Mouse (Mus musculus) G1E-ER4 (cell line): ENCODE data around the gene Tigd3. TPM values are rescaled to one million over a fixed set of nuclear protein-coding genes. Genes with fewer than 3 reads are reported as not detected.

ENCODE experiments used
- GATA1 ChIP-seq: IDR thresholded peaks from one replicate; pipeline ENCODE4 v1.8.0; 2012; ENCODE audit warnings: low read length, inconsistent platforms
- polyA plus RNA-seq: library from polyadenylated mRNA; stranded (reverse); fragments of >175 nt; gene quantifications from 2 replicates; pipeline ENCODE4 v1.2.3, GENCODE M21; 2012

Tigd3 gene
- 0.73 and 1.3 TPM in 2 replicates for polyA plus RNA-seq

- TF ChIP-seq GATA1: no peak
Observed at GRCm38 (mm10) chr19:5894002-5894678, at the start of gene Tigd3. Tigd3 (minus strand) TSS chr19:5894149.

GRCm38 (mm10) chr19:5943404-5943803, 49.5 kb upstream of the Tigd3 start:
- TF ChIP-seq GATA1: no peak

GRCm38 (mm10) chr19:5942581-5942980, 48.6 kb upstream of the Tigd3 start:
- no peak for TF ChIP-seq GATA1

GRCm38 (mm10) chr19:5940656-5941055, 46.7 kb upstream of the Tigd3 start:
- TF ChIP-seq GATA1: no peak

- TF ChIP-seq GATA1: no peak
Observed at GRCm38 (mm10) chr19:5940173-5940572, 46.2 kb upstream of the Tigd3 start.

GRCm38 (mm10) chr19:5939715-5940114, 45.8 kb upstream of the Tigd3 start:
- TF ChIP-seq GATA1: no peak

GRCm38 (mm10) chr19:5938516-5938915, 44.6 kb upstream of the Tigd3 start:
- no peak for TF ChIP-seq GATA1

- no peak for TF ChIP-seq GATA1
Observed at GRCm38 (mm10) chr19:5937836-5938406, 44.0 kb upstream of the Tigd3 start.

- no peak for TF ChIP-seq GATA1
Observed at GRCm38 (mm10) chr19:5937095-5937835, 43.3 kb upstream of the Tigd3 start.

GRCm38 (mm10) chr19:5935691-5936090, 41.7 kb upstream of the Tigd3 start:
- TF ChIP-seq GATA1: no peak

GRCm38 (mm10) chr19:5935266-5935665, 41.3 kb upstream of the Tigd3 start:
- no peak for TF ChIP-seq GATA1

- TF ChIP-seq GATA1: no peak
Observed at GRCm38 (mm10) chr19:5929634-5930596, 36.0 kb upstream of the Tigd3 start.

GRCm38 (mm10) chr19:5928546-5928945, 34.6 kb upstream of the Tigd3 start:
- no peak for TF ChIP-seq GATA1

GRCm38 (mm10) chr19:5928104-5928503, 34.2 kb upstream of the Tigd3 start:
- TF ChIP-seq GATA1: no peak

GRCm38 (mm10) chr19:5927532-5927931, 33.6 kb upstream of the Tigd3 start:
- TF ChIP-seq GATA1: no peak
